Mouse (Mus musculus) MEL-GATA-1-ER (cell line): ENCODE data around the gene Pced1b.
"Not testable (repeated sequence)": the region's sequence is repeated elsewhere in the genome, so short reads cannot be mapped to it uniquely, and the experiment has no call there.

ENCODE experiments used
- DNase-seq: peaks from one replicate; pipeline ENCODE4 v3.0.0-alpha.2; 2012; ENCODE audit warnings: low read depth; ENCODE audit errors: extremely low read depth

Gene Pced1b

DNA sequence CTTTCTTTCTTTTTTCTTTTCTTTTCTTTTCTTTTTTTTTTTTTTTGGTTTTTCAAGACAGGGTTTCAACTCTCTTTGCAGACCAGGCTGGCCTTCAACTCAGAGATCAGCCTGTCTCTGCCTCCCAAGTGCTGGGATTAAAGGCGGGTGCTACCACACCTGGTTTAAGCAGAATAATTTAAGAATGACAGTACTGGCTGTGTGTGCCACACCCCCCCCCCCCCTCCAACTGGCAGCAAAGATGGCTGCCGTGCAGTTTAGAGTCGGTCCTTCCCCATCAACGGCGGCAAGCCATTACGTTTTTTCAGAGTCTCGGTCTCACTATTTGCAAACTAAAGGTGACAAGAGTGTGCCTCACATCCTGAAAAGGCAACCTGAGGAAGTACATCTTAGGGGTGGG lies 124.0 kb downstream of the Pced1b start:
- no peak for DNase-seq

DNA sequence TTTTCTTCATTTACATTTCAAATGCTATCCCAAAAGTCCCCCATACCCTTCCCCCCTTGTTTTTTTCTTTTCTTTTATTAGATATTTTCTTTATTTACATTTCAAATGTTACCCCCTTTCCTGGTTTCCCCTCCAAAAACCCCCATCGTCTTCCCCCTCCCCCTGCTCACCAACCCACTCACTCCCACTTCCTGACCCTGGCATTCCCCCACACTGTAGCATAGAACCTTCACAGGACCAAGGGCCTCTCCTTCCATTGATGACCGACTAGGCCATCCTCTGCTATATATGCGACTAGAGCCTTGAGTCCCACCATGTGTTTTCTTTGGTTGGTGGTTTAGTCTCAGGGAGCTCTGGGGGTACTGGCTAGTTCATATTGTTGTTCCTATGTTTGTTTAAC lies 125.1 kb downstream of the Pced1b start:
- not testable (repeated sequence) for DNase-seq

DNA sequence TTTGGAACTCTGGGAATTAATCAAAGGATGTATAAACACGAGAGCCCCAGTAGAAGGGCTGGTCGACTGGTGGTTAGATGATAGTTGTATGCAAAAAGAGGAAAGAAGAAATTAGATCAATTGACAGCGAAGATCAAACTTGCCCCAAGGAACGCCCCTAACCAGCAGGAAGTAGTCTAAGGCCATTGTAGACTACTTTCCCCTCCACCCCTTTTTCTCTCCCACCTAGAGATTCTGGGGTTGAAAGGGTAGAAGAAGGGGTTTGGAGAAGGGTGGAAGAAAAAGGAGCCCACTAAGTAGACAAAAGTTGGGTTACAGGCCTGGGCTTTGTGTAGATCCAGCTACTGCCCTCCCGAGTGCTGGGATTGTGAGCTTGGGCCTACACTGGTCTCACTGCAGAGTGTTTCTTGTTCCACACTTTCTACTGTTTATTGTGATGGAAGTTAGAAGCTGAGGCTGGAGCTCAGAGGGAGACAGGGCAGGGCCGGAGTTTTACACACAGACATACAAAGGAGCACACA lies 125.8 kb downstream of the Pced1b start:
- DNase-seq: no peak

DNA sequence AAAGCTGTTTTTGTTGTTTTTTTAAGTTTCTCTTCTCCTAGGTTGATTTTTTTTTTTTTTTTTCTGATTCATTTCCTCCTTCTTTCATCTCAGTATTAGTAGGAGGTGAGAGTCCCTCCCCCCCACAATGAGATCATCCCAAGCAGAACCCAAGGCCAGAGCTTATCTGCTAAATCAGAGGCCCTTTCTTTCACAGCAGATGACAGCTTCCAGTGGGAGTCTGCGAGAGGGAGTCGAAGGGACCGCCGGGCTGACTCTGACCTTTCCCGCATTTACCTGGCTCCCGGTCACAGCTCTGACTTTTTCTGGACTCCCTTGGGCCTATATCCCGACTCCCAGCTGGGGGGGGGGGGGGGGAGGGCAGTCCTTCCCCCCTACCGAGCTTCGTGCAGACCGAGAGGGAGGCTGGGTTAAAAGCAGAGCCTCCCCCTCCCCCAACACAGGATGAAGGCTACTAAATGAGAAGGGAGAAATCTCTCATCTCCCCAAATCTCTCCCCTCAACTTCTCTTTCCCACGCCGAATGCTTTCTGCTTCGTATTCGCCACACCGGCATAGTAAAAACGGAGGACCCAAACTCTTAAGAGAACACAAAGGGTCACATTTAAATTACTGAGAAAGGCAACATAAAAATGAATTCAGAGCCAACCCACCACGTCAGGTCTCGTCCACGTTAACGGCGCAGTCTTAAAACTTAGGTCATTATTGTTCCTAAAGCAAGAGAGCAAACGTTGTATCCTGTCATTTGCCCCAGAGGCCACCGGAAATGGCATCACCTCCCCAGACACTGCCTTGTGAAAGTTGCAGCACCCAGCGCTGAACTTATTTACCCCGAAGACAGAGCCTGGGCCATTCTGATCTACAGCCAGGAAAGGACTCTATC lies 126.5 kb downstream of the Pced1b start:
- DNase-seq: no peak

DNA sequence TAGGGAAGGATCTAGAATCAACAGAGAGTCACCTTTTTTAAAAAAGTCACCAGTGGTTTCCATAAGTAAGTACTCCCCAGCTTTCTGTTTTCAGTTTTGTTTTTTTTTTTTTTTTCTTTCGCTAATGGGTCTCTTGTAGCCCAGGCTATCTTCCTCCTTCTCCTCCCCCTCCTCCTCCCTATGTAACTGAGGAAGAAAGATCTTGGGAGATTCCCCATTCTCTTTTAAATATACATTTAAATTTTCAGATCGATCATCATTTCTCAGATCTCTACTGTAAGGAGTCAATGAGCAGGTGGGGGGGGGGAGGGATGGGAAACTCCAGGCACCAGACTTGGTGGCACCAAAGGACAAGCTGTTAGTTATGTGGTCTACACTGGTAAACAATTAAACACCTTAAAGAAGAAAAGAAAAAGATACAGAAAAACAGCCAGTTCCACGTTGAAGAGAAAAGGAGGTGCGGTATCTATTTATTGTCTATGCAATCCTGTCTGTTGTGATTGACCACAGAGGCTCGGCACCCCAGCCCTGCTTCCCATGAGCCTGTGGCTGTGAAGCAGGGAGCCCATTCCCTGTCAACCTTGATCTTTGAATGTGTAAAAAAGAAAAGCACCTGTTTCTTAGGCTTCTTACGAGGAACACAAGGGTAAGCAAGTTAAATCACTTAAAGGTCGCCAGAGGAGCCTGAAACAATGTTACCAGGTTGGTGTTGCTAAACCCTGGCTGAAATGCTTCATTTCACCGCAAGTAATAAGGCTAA lies 127.4 kb downstream of the Pced1b start:
- no peak for DNase-seq

DNA sequence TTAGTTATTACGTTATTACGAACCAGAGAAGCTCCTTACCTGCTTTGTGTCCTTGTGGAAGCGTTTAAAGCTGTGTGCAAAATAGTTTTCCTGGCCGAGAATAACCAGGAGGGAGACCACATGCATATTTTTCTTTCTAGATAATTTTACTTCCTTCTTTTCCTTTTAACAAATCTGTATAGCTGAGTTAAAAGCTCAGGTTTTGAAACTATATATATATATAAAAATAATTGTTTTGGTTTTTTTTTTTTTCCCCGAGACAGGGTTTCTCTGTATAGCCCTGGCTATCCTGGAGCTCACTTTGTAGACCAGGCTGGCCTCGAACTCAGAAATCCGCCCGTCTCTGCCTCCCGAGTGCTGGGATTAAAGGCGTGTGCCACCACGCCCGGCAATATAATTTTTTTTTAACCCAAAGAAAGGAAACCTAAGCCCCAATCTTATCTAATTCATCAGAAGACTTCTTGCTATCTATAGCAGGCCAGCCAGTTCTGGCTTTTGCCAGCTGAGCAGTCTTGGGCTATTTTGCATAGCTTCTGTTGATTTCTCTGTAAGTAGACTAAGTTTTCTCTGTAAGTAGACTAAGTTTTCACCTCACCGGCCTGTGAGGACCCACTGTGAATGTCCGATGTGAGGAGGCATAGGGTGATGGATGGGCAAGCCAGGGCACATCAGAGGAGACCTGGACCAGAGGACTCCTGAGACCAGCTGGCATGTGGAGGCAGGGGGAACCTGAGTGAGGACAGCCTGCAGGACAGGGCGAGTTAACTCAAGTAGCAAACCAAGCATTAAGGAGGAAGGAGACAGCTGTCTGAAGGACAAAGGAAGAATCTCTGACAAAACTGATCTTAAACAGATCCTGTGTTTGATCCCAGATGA lies 128.2 kb downstream of the Pced1b start:
- no peak for DNase-seq

DNA sequence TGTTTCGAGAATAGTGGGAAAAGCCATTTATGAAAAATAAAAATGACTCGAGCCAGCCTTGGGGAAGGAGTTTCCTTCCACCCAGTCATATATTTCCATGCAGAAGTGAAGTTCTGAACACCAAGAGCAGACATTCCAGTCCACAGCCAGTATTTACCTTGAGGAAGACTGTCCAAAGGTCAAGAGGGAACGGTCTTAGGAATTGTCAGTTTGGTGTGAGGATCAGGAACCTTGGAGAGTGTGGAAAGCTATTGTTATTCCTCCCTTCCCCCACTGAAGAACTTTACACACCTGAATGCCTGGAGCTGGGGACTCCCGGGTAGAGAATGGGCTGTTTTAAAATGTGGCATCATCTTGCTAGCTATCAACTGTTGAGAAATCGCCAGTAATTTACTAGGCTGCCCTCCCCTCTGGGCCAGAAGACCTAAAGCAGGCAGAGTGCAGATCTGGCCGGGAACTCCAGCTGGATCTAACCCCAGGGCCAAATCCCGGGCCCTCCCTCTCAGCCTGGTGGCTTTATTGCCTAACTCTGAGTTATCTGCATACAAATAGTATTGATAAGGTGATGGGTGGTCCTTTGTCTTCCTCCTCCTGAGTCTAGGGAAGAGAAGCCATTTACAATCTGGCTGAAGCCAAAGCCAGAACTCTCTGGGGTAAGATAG lies 129.3 kb downstream of the Pced1b start:
- DNase-seq: no peak

DNA sequence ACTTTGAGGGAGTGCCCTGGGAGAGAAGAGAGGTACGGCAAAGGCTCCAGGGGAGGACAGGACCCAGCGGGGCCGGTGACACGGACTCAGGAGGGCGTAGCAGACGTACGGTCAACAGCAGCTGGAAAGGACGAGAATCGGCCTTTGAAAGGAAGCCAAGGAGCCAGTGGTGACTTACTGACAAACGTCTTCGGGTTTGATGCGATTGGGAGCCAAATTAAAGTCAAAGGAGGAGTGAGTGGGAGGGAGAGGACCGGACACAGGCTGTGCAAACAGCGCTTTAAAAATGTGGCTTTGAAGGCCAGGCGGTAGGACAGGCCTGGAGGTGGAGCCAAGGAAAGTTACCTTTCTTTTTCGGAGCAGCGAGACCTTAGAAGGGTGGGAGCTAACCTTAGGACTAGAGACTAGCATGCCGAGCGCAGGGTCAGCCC lies 129.9 kb downstream of the Pced1b start:
- no peak for DNase-seq

DNA sequence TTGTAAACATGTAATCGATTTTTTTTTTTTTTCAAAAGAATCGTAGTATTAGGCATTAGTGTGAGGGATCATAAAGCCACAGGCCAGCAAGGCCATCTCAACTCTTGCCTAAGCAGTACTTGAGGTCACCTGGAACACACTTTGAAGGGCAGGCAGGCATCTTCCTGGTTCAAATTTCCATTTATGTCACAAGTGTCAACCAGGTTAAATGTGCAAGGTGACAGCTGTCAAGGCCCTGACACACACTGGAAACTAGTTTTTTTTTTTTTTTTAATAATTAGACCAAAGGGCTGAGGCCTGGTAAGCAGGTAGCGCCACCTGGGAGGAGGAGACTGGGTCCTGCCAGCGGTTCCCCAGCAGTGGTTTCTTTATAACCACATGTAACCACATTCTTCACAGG lies 131.2 kb downstream of the Pced1b start:
- no peak for DNase-seq

DNA sequence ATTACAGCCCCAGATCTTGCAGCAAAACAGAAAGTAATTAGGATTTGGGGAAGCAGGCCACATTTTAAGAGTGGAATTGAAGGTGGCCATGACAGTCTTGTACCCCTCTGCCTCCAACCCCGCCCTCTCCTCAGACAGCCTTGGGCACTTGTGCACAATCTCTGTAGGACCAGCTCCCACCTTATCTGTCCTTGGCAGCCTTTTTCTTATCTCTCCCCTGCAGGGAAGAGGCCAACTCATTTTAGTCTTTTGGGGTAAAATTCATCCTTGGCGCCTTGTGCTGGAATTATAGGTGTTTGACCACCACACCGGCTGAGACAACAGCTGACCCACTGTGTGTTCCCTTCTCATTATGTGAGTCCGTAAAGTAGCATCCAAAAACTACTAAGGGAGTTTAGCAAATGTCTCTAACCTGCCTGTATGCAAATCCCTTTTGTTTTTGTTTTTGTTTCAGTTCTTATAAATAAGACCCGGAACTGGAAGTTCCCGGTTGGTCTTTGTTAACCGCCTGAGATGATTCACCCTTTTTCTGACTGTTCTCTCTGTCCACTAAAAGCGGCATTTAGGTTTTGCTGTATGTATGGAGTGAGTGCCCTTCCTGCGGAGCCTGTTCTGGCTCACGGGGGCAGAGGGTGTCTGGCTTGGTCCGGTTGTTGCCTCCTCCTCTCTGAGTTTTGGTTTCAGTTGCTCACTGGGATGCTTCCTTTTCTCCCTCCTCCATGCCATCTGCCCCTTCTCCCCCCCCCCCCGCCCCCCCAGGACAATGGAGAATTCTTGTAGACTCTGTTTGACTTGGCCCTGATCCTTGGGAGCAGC lies 132.8 kb downstream of the Pced1b start:
- peak; percentile 91 for DNase-seq

DNA sequence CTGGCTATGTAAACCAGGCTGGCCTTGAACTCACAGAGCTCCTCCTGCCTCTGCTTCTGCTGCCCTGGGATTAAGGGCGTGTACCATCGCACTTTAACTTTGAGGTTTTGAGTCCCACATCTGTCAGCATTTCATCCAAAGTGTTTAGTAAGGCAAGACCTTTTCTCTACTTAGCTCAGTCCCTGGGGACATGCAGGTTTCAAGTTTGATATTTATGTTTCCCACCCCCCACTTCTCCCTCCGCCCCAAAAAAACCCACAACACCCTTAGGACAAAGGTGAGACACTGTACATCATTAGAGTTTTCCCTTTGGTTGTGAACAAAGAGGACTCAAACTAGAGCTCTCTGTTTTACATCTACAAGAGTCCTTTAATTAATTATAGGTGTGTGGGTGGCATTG lies 135.7 kb downstream of the Pced1b start:
- DNase-seq: no peak

DNA sequence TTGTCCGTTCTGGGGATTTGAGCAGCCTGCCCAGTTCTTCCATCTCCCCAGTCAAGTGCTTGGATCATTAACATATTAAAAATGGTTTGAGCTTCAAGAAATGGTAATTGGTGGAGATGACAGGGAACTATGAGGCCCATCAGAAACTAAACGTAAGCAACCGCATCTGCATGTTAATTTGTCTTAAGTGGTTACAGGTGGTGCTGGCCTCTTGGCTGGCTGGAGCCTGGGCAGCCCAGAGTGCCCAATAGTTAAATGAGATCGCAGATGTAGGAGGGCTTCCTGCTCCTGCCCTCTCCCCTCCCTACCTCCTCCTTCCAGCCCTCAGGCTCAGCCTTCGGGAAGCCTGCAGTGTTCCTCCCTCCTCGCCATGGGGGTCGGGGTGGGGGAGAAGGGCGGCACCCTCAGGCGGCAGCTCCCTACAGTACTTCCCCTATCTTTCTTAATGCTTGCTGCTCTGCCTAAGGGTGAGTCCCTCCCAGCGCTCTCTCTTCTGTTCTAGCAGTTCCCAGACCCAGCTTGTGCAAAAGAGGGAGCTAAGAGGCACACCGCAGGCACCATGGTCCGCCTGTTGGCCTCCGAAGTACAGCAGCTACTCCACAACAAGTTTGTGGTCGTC lies 136.7 kb downstream of the Pced1b start:
- DNase-seq: no peak

DNA sequence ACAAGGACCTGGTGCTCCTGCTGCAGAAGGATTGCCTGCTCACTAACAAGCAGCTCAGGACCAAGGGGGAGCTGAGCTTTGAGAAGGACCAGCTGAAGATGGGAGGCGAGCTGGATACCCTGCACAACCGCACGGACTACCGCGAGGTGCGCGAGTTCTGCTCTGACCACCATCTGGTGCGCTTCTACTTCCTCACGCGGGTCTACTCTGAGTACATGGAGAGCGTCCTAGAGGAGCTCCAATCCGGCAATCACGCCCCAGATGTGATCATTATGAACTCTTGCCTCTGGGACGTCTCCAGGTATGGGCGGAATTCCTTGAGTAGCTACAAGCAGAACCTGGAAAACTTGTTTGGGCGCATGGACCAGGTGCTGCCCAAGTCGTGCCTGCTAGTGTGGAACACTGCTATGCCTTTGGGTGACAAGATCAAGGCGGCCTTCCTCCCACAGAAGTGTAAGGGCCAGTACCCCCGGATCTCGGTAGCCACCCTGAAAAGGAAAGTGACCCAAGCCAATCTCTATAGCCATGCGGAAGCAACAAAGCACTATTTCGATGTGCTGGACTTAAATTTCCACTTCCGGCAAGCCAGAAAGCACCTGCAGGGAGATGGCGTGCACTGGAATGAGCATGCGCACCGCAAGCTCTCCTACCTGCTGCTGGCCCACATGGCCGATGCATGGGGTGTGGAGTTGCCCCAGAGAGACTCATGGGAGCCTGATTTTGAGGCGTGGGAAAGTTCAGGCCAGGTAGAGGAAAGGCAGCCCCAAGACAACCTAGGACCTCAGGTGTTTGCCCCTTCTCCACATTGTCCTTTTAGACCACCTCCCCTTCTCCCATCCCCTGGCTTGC lies 137.5 kb downstream of the Pced1b start:
- DNase-seq: no peak

DNA sequence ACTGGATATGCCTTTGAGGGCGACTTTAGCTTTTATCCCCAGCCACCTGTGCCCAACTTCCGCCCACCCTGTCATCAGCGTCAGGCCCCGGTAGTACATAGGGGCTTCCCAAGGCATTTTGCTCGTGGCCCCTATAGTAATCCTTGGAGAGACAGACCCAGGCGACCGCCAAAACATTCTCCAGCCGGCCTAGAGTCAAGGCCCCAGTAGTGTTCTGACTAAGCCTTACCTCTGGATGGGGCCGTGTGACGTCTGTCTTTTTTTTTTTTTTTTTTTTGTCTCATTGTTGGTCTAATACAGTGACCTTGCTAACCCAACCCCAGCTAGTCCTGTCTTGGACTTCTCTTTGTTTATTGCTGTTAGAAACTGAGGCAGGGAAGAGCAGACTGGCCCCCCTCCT lies 138.3 kb downstream of the Pced1b start:
- not testable (repeated sequence) for DNase-seq

DNA sequence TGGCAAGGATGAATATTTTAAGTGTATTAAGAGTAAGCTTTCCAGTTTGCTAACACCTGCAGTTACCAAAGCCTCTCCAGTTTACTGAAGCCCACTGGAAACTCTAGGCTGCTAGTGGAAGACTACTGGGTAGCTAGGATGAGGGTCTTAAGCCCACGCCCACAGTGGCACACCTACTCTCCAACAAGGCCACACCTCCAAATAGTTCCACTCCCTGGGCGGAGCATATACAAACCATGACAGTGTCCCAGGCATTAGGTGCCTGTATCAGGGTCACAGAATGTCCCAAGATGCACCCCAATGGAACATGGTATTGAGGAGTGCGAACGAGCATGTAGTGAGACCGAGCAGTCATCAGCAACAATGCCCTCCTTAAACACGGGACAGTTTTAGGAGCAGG lies 140.9 kb downstream of the Pced1b start:
- no peak for DNase-seq

DNA sequence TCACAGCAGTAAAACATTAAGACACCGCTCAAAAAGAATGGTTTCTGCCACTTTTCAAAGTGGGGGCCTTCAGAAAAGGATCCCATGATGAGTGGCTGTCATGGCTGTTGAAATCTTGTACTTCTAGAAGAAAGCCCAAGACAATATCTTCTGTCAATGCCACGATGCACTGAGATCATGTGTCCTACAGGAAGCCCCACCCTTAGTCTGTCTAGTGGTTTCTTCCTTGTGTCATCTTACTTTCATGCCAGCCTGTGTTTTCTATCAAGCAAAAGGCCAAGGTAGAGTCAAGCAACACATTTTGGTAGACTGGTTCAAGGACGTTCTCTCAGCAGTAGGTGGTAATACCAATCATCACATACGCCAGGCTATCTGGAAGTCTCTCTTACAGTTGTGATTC lies 142.7 kb downstream of the Pced1b start:
- DNase-seq: no peak

DNA sequence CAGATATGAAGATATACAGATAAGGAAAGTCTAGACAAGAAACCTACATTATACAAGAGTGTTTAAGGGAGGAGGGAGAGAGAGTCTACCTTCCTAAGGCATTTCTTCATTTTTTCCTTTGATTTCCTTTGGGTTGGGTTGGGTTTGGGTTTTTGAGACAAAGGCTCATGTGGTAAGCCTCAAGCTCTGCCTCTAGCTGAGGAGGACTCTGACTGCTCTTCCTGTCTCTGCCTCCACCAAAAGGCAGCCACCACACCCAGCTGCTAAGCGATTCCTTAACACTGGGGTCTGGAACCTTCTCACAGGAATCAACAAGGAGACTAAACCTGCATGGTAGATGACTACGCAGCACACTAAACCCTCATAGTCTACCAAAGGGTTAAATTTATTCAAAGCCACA lies 143.9 kb downstream of the Pced1b start:
- no peak for DNase-seq

DNA sequence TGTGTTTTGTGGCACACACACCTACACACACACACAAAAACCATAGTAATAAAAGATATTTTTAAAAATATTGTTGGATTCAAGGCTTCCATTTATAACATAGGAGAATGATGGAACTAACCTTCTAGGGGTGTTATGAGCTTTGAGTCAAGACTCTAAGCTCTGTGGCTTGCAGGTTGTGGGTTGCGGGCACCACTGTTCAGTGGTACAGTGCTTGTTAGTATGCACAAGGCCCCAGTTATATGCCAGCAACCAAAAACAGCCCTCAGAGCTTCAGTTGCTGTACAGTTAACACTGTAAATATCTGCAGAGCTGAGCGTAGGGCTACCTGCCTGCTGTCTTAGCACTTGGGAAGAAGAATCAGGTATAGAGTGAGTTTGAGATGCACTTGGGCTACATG lies 144.5 kb downstream of the Pced1b start:
- no peak for DNase-seq

DNA sequence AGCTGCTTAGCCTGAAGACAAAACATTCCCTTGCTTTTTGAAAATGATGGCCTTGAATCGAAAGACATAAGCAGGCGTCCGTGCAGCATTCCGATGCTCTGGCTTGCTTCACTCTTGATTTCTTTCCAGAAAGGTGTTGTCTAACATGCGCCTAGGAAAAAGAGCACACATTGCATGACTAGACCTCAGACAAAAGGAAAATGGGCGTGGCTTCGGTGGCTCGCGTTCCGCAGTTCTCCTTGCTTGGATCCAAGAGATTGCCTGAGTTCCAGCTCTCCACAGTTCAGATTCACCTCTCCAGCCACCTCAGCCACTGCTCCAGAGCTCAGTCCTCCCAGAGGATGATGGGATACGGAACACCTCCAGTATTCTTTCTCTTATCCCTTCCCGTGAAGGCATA lies 147.7 kb downstream of the Pced1b start:
- DNase-seq: no peak
